22 mouse cellular contexts compared by ENCODE assay signal in genomic region chr8:61921454-61922054, GRCm38 (mm10). TPM values are rescaled to one million over a fixed set of nuclear protein-coding genes. Genes with fewer than 3 reads are reported as not detected.
DNase-seq lines count a peak whose midpoint lies in the region; ATAC-seq and TF ChIP-seq lines count a peak whose summit lies in the region.
"Had no signal": no experiment of that assay in that cellular context is flagged by ENCODE, and none has a peak within 500 bp of the region (broad histone marks: within the 10 kb centered on the region; RNA-seq: fewer than 3 reads in every experiment).

No protein-coding gene starts in this region.

- H3K9ac ChIP-seq in heart, embryonic 13.5 days: peak overlapping the region; percentile 47
- H3K9ac ChIP-seq: forebrain, embryonic 15.5 days; hindbrain, embryonic 15.5 days; limb, embryonic 13.5 days; liver, embryonic 14.5 days; lung, embryonic 15.5 days; midbrain, embryonic 15.5 days; stomach, embryonic 15.5 days had no signal

- peak overlapping the region; percentile 47 for H3K4me2 ChIP-seq in heart, embryonic 13.5 days
- H3K4me2 ChIP-seq: forebrain, embryonic 15.5 days; hindbrain, embryonic 15.5 days; limb, embryonic 13.5 days; lung, embryonic 15.5 days; midbrain, embryonic 15.5 days; stomach, embryonic 15.5 days had no signal

- intact Hi-C loops in gastrocnemius, adult 2 months (cut with DNase I): no loop called here

- DNase-seq in gastrocnemius, adult 2 months: no peak
- no peak for DNase-seq in gastrocnemius, postnatal 25 days
- DNase-seq in heart, adult 8-10 months (ENCODE audit: low spot score): peak; percentile 24
- DNase-seq in heart, postnatal 4 days: peak; percentile 30
- DNase-seq in layer of hippocampus, postnatal 25 days (ENCODE audit: extremely low spot score in 1 of 2, low spot score in 1 of 2): no peak
- no peak for DNase-seq in cerebellum, adult 9-11 months
- DNase-seq: adrenal gland, postnatal 14 days; cerebellum, adult 8-10 months; gastrocnemius, postnatal 10 days; kidney, adult 2 months; kidney, postnatal 14 days; lung, postnatal 36 days; thymus, adult 18-20 months; thymus, postnatal 4 days had no signal

- WGBS in heart, embryonic 13.5 days: 26% methylated on average over 10 of the region's 10 CpGs

- no peaks in the 10 kb centered on the region for H3K9me3 ChIP-seq in heart, embryonic 13.5 days
- H3K9me3 ChIP-seq: forebrain, embryonic 15.5 days; hindbrain, embryonic 15.5 days; limb, embryonic 13.5 days; lung, embryonic 15.5 days; midbrain, embryonic 15.5 days; stomach, embryonic 15.5 days had no signal

- H3K36me3 ChIP-seq in heart, embryonic 13.5 days: no peaks in the 10 kb centered on the region
- H3K36me3 ChIP-seq: forebrain, embryonic 15.5 days; hindbrain, embryonic 15.5 days; limb, embryonic 13.5 days; lung, embryonic 15.5 days; midbrain, embryonic 15.5 days; stomach, embryonic 15.5 days had no signal

- peak overlapping the region; percentile 2; the same call in 1 of the 2 replicates for H3K27ac ChIP-seq in gastrocnemius, adult 2 months
- H3K27ac ChIP-seq in heart, embryonic 13.5 days (replicated peaks): peak overlapping the region; percentile 95
- H3K27ac ChIP-seq: forebrain, embryonic 15.5 days; hindbrain, embryonic 15.5 days; liver, embryonic 14.5 days; lung, embryonic 15.5 days; midbrain, embryonic 15.5 days; stomach, embryonic 15.5 days had no signal

- H3K4me1 ChIP-seq in heart, embryonic 13.5 days: peaks cover 62% of the 10 kb centered on the region
- H3K4me1 ChIP-seq: forebrain, embryonic 15.5 days; hindbrain, embryonic 15.5 days; lung, embryonic 15.5 days; midbrain, embryonic 15.5 days; stomach, embryonic 15.5 days had no signal

- no peak for TF ChIP-seq CTCF in gastrocnemius, adult 2 months (IDR thresholded peaks at IDR 0.05)

- H3K4me3 ChIP-seq in gastrocnemius, adult 2 months: peak overlapping the region; percentile 30
- no peak overlapping the region for H3K4me3 ChIP-seq in heart, embryonic 13.5 days
- H3K4me3 ChIP-seq: forebrain, embryonic 15.5 days; hindbrain, embryonic 15.5 days; limb, embryonic 13.5 days; lung, embryonic 15.5 days; midbrain, embryonic 15.5 days; stomach, embryonic 15.5 days had no signal

- ATAC-seq in heart, embryonic 13.5 days (ENCODE audit: extremely low read depth, insufficient number of reproducible peaks, low FRiP score, low TSS enrichment): peak; percentile 14; the same call in 1 of the 2 replicates
- ATAC-seq: forebrain, embryonic 15.5 days; midbrain, embryonic 15.5 days had no signal

- no peaks in the 10 kb centered on the region for H3K27me3 ChIP-seq in heart, embryonic 13.5 days (replicated peaks)
- H3K27me3 ChIP-seq: forebrain, embryonic 15.5 days; hindbrain, embryonic 15.5 days; lung, embryonic 15.5 days; midbrain, embryonic 15.5 days; stomach, embryonic 15.5 days had no signal

RNA-seq across cellular contexts. Expression of gene Ddx60, which starts 6.3 kb away (rescaled TPM):
- under 1 TPM; 0.50 to 0.87 TPM for total RNA-seq in gastrocnemius, adult 2 months (2021)
- total RNA-seq in gastrocnemius, postnatal 25 days (2021): under 1 TPM; 0.28 to 0.96 TPM
- total RNA-seq in heart, adult 8-10 months (2022): 1 to 10 TPM in 3 of 4 experiments, under 1 TPM in 1; 0.80 to 2.6 (median 1.9) TPM
- 2.6 and 2.7 TPM in 2 replicates for polyA plus RNA-seq in heart, embryonic 13.5 days (2015; fragmentation: Nextera tagmentation; extraction: Ambion mirVana)
- 1 to 10 TPM; 1.5 to 2.3 TPM for total RNA-seq in heart, postnatal 4 days (2021)
- total RNA-seq in layer of hippocampus, postnatal 25 days (2021): under 1 TPM; 0.26 to 0.49 TPM

RNA-seq across cellular contexts. Expression of gene Palld, which starts 19.1 kb away (rescaled TPM):
- 10 to 100 TPM; 66.8 to 71.5 TPM for total RNA-seq in gastrocnemius, adult 2 months (2021)
- 100 to 1,000 TPM in 1 of 2 experiments, 10 to 100 TPM in 1; 90.9 to 120 TPM for total RNA-seq in gastrocnemius, postnatal 25 days (2021)
- 100 to 1,000 TPM; 172 to 203 (median 189) TPM for total RNA-seq in heart, adult 8-10 months (2022)
- polyA plus RNA-seq in heart, embryonic 13.5 days (2015; fragmentation: Nextera tagmentation; extraction: Ambion mirVana): 166 and 167 TPM in 2 replicates
- total RNA-seq in heart, postnatal 4 days (2021): 100 to 1,000 TPM; 311 to 316 TPM
- total RNA-seq in layer of hippocampus, postnatal 25 days (2021): 1 to 10 TPM; 5.6 to 5.8 TPM

Comparison
In these comparisons a context has a peak if more than half of its experiments do, and no peak if none do; other contexts are left out.
1. DNase-seq: peak in heart, adult 8-10 months (single experiment) and heart, postnatal 4 days (single experiment); none in gastrocnemius, adult 2 months (single experiment), gastrocnemius, postnatal 25 days (single experiment), layer of hippocampus, postnatal 25 days (0 of 2) and cerebellum, adult 9-11 months (single experiment).
2. RNA of gene Palld, which starts 19.1 kb away (total RNA-seq): 311 to 316 TPM in heart, postnatal 4 days, 172 to 203 TPM in heart, adult 8-10 months, 90.9 to 120 TPM in gastrocnemius, postnatal 25 days and 66.8 to 71.5 TPM in gastrocnemius, adult 2 months; 5.6 to 5.8 TPM in layer of hippocampus, postnatal 25 days; every median in the first group is over 4 times any median in the second.